Mouse (Mus musculus): ENCODE data around the gene Timm8a1. TPM values are rescaled to one million over a fixed set of nuclear protein-coding genes. Genes with fewer than 3 reads are reported as not detected.
A peak's percentile ranks its signal among the peaks of the same experiment; 100 is the strongest.

Timm8a1 gene
- 60.5 and 64.9 TPM in 2 replicates for polyA plus RNA-seq (2015; fragmentation: Nextera tagmentation; extraction: Ambion mirVana)

GRCm38 (mm10) chrX:134541145-134541954 is at the start of gene Timm8a1:
Gene Timm8a1, minus strand, starts transcription at chrX:134541865.
- Histone ChIP-seq H3K9ac (peak within 1 kb of the TSS; percentile 44; the same call in 1 of the 2 replicates), H3K9me3 (replicated peaks) (no peaks in the 10 kb centered on the region), H3K4me3 (replicated peaks) (peak within 1 kb of the TSS; percentile 54), H3K27me3 (no peaks in the 10 kb centered on the region), H3K4me2 (replicated peaks) (peak within 1 kb of the TSS; percentile 46), H3K36me3 (no peaks in the 10 kb centered on the region), H3K27ac (replicated peaks) (peak within 1 kb of the TSS; percentile 90), H3K4me1 (no peaks in the 10 kb centered on the region)
- 14% methylated on average over 50 of the region's 61 CpGs for WGBS
- ATAC-seq (ENCODE audit: insufficient number of reproducible peaks, low FRiP score, low TSS enrichment, low read depth): peak; percentile 92

- H3K27ac ChIP-seq (replicated peaks): no peak overlapping the region
- WGBS: 37% methylated on average over 5 of the region's 5 CpGs
- H3K4me1 ChIP-seq: peaks cover 3% of the 10 kb centered on the region; the same call in 1 of the 2 replicates
- no peak overlapping the region for H3K9ac ChIP-seq
- no peak overlapping the region for H3K4me2 ChIP-seq (replicated peaks)
- no peaks in the 10 kb centered on the region for H3K27me3 ChIP-seq
- no peak for ATAC-seq (ENCODE audit: insufficient number of reproducible peaks, low FRiP score, low TSS enrichment, low read depth)
- H3K36me3 ChIP-seq: peaks cover 5% of the 10 kb centered on the region; the same call in 1 of the 2 replicates
- H3K4me3 ChIP-seq (replicated peaks): no peak overlapping the region
- no peaks in the 10 kb centered on the region for H3K9me3 ChIP-seq (replicated peaks)
These were observed 48.2 kb upstream of the Timm8a1 start for GRCm38 (mm10) chrX:134589836-134590235.

GRCm38 (mm10) chrX:134588997-134589396 is 47.3 kb upstream of the Timm8a1 start:
- Histone ChIP-seq H3K27me3 (no peaks in the 10 kb centered on the region), H3K4me3 (replicated peaks) (no peak overlapping the region), H3K27ac (replicated peaks) (no peak overlapping the region), H3K9ac (no peak overlapping the region), H3K4me1 (peaks cover 3% of the 10 kb centered on the region; the same call in 1 of the 2 replicates), H3K4me2 (replicated peaks) (no peak overlapping the region), H3K36me3 (peaks cover 5% of the 10 kb centered on the region; the same call in 1 of the 2 replicates), H3K9me3 (replicated peaks) (no peaks in the 10 kb centered on the region)
- WGBS: 86% methylated on average over 3 of the region's 3 CpGs
- ATAC-seq (ENCODE audit: insufficient number of reproducible peaks, low FRiP score, low TSS enrichment, low read depth): no peak

GRCm38 (mm10) chrX:134588261-134588660 is 46.6 kb upstream of the Timm8a1 start:
- Histone ChIP-seq H3K4me2 (replicated peaks) (no peak overlapping the region), H3K9ac (no peak overlapping the region), H3K27ac (replicated peaks) (no peak overlapping the region), H3K36me3 (peaks cover 5% of the 10 kb centered on the region; the same call in 1 of the 2 replicates), H3K4me3 (replicated peaks) (no peak overlapping the region), H3K9me3 (replicated peaks) (no peaks in the 10 kb centered on the region), H3K27me3 (no peaks in the 10 kb centered on the region), H3K4me1 (peaks cover 3% of the 10 kb centered on the region; the same call in 1 of the 2 replicates)
- 78% methylated on average over 4 of the region's 4 CpGs for WGBS
- no peak for ATAC-seq (ENCODE audit: insufficient number of reproducible peaks, low FRiP score, low TSS enrichment, low read depth)

- Histone ChIP-seq H3K27me3 (no peaks in the 10 kb centered on the region), H3K4me1 (peaks cover 3% of the 10 kb centered on the region; the same call in 1 of the 2 replicates), H3K27ac (replicated peaks) (no peak overlapping the region), H3K9ac (peak overlapping the region; percentile 39; the same call in 1 of the 2 replicates), H3K36me3 (peaks cover 5% of the 10 kb centered on the region; the same call in 1 of the 2 replicates), H3K4me2 (replicated peaks) (peak overlapping the region; percentile 48), H3K4me3 (replicated peaks) (peak overlapping the region; percentile 51), H3K9me3 (replicated peaks) (no peaks in the 10 kb centered on the region)
- ATAC-seq (ENCODE audit: insufficient number of reproducible peaks, low FRiP score, low TSS enrichment, low read depth): no peak
- 44% methylated on average over 8 of the region's 8 CpGs for WGBS
These were observed 44.8 kb upstream of the Timm8a1 start for GRCm38 (mm10) chrX:134586447-134586846.

- Histone ChIP-seq H3K4me2 (replicated peaks) (peak within 1 kb of the TSS; percentile 48), H3K4me1 (peaks cover 3% of the 10 kb centered on the region; the same call in 1 of the 2 replicates), H3K27me3 (no peaks in the 10 kb centered on the region), H3K9me3 (replicated peaks) (no peaks in the 10 kb centered on the region), H3K4me3 (replicated peaks) (peak within 1 kb of the TSS; percentile 51), H3K9ac (peak within 1 kb of the TSS; percentile 39), H3K27ac (replicated peaks) (peak within 1 kb of the TSS; percentile 90), H3K36me3 (peaks cover 5% of the 10 kb centered on the region; the same call in 1 of the 2 replicates)
- peak; percentile 96 for ATAC-seq (ENCODE audit: insufficient number of reproducible peaks, low FRiP score, low TSS enrichment, low read depth)
- 18% methylated on average over 45 of the region's 45 CpGs for WGBS
These were observed 43.7 kb upstream of the Timm8a1 start, which contains the start of gene Rpl36a for GRCm38 (mm10) chrX:134585103-134586002. Gene Rpl36a, plus strand, starts transcription at chrX:134585654.

- no peak for ATAC-seq (ENCODE audit: insufficient number of reproducible peaks, low FRiP score, low TSS enrichment, low read depth)
These were observed 41.4 kb upstream of the Timm8a1 start, which contains the start of gene Btk for GRCm38 (mm10) chrX:134582888-134583669. Gene Btk, minus strand, starts transcription at chrX:134583570.

GRCm38 (mm10) chrX:134582270-134582669 is 40.6 kb upstream of the Timm8a1 start:
- Histone ChIP-seq H3K4me1 (peaks cover 3% of the 10 kb centered on the region; the same call in 1 of the 2 replicates), H3K9ac (no peak overlapping the region), H3K4me3 (replicated peaks) (no peak overlapping the region), H3K36me3 (no peaks in the 10 kb centered on the region), H3K27me3 (no peaks in the 10 kb centered on the region), H3K4me2 (replicated peaks) (no peak overlapping the region), H3K27ac (replicated peaks) (no peak overlapping the region), H3K9me3 (replicated peaks) (no peaks in the 10 kb centered on the region)
- ATAC-seq (ENCODE audit: insufficient number of reproducible peaks, low FRiP score, low TSS enrichment, low read depth): no peak
- WGBS: 76% methylated on average over 10 of the region's 11 CpGs

More at GRCm38 (mm10) chrX:134582888-134583669, 41.4 kb upstream of the Timm8a1 start, which contains the start of gene Btk:
- peaks cover 3% of the 10 kb centered on the region; the same call in 1 of the 2 replicates for H3K4me1 ChIP-seq
- no peaks in the 10 kb centered on the region for H3K36me3 ChIP-seq
- 77% methylated on average over 11 of the region's 11 CpGs for WGBS
- no peaks in the 10 kb centered on the region for H3K27me3 ChIP-seq
- H3K4me2 ChIP-seq (replicated peaks): no peak within 1 kb of the TSS
- no peaks in the 10 kb centered on the region for H3K9me3 ChIP-seq (replicated peaks)
- H3K4me3 ChIP-seq (replicated peaks): no peak within 1 kb of the TSS
- H3K9ac ChIP-seq: no peak within 1 kb of the TSS
- H3K27ac ChIP-seq (replicated peaks): no peak within 1 kb of the TSS

GRCm38 (mm10) chrX:134580528-134581305 is 39.1 kb upstream of the Timm8a1 start:
- ATAC-seq (ENCODE audit: insufficient number of reproducible peaks, low FRiP score, low TSS enrichment, low read depth): no peak
- no peak overlapping the region for H3K27ac ChIP-seq (replicated peaks)
- H3K27me3 ChIP-seq: no peaks in the 10 kb centered on the region
- H3K36me3 ChIP-seq: no peaks in the 10 kb centered on the region
- no peak overlapping the region for H3K9ac ChIP-seq
- no peak overlapping the region for H3K4me3 ChIP-seq (replicated peaks)
- 86% methylated on average over 14 of the region's 14 CpGs for WGBS
- no peaks in the 10 kb centered on the region for H3K4me1 ChIP-seq
- H3K9me3 ChIP-seq (replicated peaks): no peaks in the 10 kb centered on the region
- no peak overlapping the region for H3K4me2 ChIP-seq (replicated peaks)

- no peaks in the 10 kb centered on the region for H3K27me3 ChIP-seq
- H3K36me3 ChIP-seq: no peaks in the 10 kb centered on the region
- H3K4me1 ChIP-seq: no peaks in the 10 kb centered on the region
- H3K9me3 ChIP-seq (replicated peaks): no peaks in the 10 kb centered on the region
- WGBS: 90% methylated on average over 4 of the region's 4 CpGs
- no peak for ATAC-seq (ENCODE audit: insufficient number of reproducible peaks, low FRiP score, low TSS enrichment, low read depth)
- H3K9ac ChIP-seq: no peak overlapping the region
- no peak overlapping the region for H3K4me3 ChIP-seq (replicated peaks)
- no peak overlapping the region for H3K27ac ChIP-seq (replicated peaks)
- no peak overlapping the region for H3K4me2 ChIP-seq (replicated peaks)
These were observed 36.2 kb upstream of the Timm8a1 start for GRCm38 (mm10) chrX:134577896-134578295.

Data from embryonic facial prominence, embryonic 15.5 days (tissue).